Mouse (Mus musculus) liver, embryonic 16.5 days (tissue): ENCODE data around the gene Gm11213. TPM values are rescaled to one million over a fixed set of nuclear protein-coding genes. Genes with fewer than 3 reads are reported as not detected.

Source experiments
- ATAC-seq: fragments of 200-750 bp; cut with Nextera tagmentation; 2 replicates; pipeline ENCODE4 v1.8.0; 2017; ENCODE audit warnings: low read depth, mild to moderate bottlenecking, moderate number of reproducible peaks, moderate library complexity
- H3K27ac ChIP-seq: fragments of 300-500 bp; sonication (generic); 2 replicates; pipeline ENCODE4 v1.5.1; 2014; ENCODE audit warnings: mild to moderate bottlenecking, low read length
- H3K27me3 ChIP-seq: fragments of 300-500 bp; sonication (generic); 2 replicates; pipeline ENCODE4 v1.6.1; 2014; ENCODE audit warnings: low read depth, low read length, mixed read lengths; ENCODE audit not compliant: control insufficient read depth, insufficient read depth
- H3K36me3 ChIP-seq: fragments of 300-500 bp; sonication (generic); 2 replicates; pipeline ENCODE4 v1.6.1; 2014; ENCODE audit warnings: mild to moderate bottlenecking; ENCODE audit not compliant: control insufficient read depth, insufficient read depth
- H3K4me1 ChIP-seq: fragments of 300-500 bp; sonication (generic); 2 replicates; pipeline ENCODE4 v1.6.1; 2014; ENCODE audit warnings: low read depth, low read length, mixed read lengths; ENCODE audit not compliant: control insufficient read depth
- H3K4me2 ChIP-seq: fragments of 300-500 bp; sonication (generic); 2 replicates; pipeline ENCODE4 v1.6.1; 2014; ENCODE audit warnings: low read depth, low read length, mixed read lengths
- H3K4me3 ChIP-seq: fragments of 300-500 bp; sonication (generic); 2 replicates; pipeline ENCODE4 v1.5.1; 2014; ENCODE audit warnings: low read depth, mild to moderate bottlenecking, low read length
- H3K9ac ChIP-seq: fragments of 300-500 bp; sonication (generic); 2 replicates; pipeline ENCODE4 v1.6.1; 2014; ENCODE audit warnings: low read depth, low read length
- H3K9me3 ChIP-seq: fragments of 300-500 bp; sonication (generic); replicated peaks from 2 replicates; pipeline ENCODE4 v1.6.1; 2016; ENCODE audit warnings: low read length; ENCODE audit not compliant: control insufficient read depth
- WGBS: fragments of 180-500 bp; shearing (Covaris S2); extraction: QIAGEN DNeasy Blood & Tissue Kit; methylation state at CpG from one replicate; pipeline ENCODE4 v1.1.7; 2014; ENCODE audit not compliant: insufficient replicate concordance; 5-methylcytosine and 5-hydroxymethylcytosine counted together
- polyA plus RNA-seq: library from polyadenylated mRNA; unstranded; fragments of >200 nt; fragmentation: Nextera tagmentation; extraction: Ambion mirVana; gene quantifications from 2 replicates; pipeline ENCODE4 v1.2.1, GENCODE M21; 2015

Gm11213 gene
- not detected in 2 replicates for polyA plus RNA-seq

DNA sequence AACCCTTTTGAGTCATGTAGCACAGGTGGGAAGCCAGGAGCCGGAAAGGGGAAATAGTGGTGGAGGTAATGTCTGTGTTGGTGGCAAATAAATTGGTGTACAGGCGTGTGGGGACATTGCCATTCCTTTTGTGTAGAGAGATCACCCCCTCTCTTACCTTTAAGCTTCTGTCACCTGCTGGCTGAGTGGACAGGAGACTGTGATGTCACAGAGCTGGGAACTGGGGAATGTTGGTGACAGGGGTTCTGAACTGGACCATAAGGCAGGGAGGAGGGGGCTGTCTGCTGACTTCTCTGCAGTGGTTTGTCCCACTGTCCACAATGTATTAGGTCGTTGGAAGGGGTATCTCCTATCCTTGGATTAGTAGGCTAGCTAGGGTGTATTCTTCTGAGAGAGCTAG, at the start of gene Gm11213:
Gene Gm11213, minus strand, starts transcription at position 317 of the 400 bp plus-strand sequence.
- 41% methylated on average over 3 of the region's 3 CpGs for WGBS
- no peaks in the 10 kb centered on the region for H3K4me1 ChIP-seq
- ATAC-seq: no peak
- no peak within 1 kb of the TSS for H3K4me2 ChIP-seq
- no peak within 1 kb of the TSS for H3K9ac ChIP-seq
- no peak within 1 kb of the TSS for H3K27ac ChIP-seq
- no peak within 1 kb of the TSS for H3K4me3 ChIP-seq
- no peaks in the 10 kb centered on the region for H3K27me3 ChIP-seq
- H3K36me3 ChIP-seq: no peaks in the 10 kb centered on the region
- H3K9me3 ChIP-seq: no peaks in the 10 kb centered on the region

DNA sequence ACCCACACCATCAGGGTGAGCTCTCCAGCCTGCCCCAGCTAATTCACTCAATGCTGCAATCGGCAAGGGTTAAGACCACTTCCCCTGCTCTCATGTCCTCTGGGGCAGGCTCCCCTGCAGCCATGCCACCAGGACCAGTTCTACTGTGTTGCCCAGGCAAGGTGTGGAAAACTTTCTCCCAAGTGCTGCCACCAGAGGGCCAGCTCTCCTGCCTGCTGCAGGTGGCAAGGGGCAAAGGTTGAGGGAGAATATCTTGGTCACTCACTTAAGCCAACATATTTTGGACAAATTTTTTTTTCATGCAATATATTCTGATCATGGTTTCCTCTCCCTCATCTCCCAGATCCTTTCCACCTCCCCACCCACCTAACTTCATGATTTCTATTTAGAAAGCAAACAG, 49.3 kb upstream of the Gm11213 start:
- no peak overlapping the region for H3K4me3 ChIP-seq
- 48% methylated on average over 1 of the region's 1 CpGs for WGBS
- H3K36me3 ChIP-seq: no peaks in the 10 kb centered on the region
- no peak overlapping the region for H3K4me2 ChIP-seq
- ATAC-seq: no peak
- no peak overlapping the region for H3K9ac ChIP-seq
- no peak overlapping the region for H3K27ac ChIP-seq
- H3K27me3 ChIP-seq: no peaks in the 10 kb centered on the region
- H3K4me1 ChIP-seq: no peaks in the 10 kb centered on the region
- H3K9me3 ChIP-seq: no peaks in the 10 kb centered on the region

DNA sequence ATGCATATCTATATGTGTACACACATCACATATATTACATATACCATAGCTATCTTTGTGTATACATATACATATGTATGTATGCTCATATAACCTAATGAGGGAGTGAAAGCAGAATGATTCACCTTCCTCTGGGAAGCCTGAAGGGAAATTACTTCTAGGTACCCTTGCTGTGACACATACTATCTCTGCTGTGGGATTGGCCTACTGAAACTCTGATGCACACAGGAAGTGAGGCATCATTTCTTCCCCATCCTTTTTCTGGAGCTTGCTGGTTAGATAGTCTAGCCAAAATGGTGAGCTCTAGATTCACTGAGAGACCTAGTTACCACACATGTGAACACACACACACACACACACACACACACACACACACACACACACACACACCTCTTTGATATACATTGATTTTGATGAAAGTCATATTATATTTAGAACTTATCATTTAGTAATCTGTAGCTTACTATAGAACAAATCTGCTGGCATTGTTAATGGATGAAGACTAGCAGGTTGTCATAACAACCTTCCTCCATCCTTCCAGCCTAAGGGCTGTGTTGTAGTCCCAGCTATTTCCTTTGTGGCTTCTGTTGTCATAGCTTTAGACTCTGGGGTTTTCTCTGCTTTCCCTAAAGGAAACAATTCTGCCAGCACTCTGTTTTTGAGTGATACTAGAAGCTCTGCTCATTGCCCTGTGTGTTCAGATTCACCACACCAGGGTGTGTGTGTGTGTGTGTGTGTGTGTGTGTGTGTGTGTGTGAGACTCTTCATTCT, 39.1 kb upstream of the Gm11213 start:
- no peak overlapping the region for H3K4me2 ChIP-seq
- no peaks in the 10 kb centered on the region for H3K4me1 ChIP-seq
- ATAC-seq: no peak
- no peaks in the 10 kb centered on the region for H3K9me3 ChIP-seq
- H3K9ac ChIP-seq: no peak overlapping the region
- no peaks in the 10 kb centered on the region for H3K36me3 ChIP-seq
- no peaks in the 10 kb centered on the region for H3K27me3 ChIP-seq
- no peak overlapping the region for H3K4me3 ChIP-seq
- no peak overlapping the region for H3K27ac ChIP-seq

DNA sequence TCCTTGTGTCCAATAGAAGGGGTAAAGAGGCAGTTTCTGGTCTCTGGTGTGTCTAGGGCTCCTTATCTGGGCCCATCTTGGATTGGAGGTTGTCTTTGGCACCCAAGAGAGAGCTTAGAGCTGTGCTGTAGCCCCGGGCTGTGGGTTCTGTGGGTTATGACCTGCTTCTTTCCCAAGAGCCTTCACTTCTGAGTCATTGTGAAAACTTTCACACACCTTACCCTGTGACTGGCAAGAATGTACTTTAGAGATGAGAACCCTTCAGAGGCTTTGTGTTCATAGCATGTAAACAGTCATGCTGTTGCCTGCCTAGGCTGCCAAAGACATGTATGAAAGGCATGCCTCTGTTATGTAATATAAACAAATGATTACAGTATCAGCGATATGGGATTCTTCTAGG, 34.8 kb upstream of the Gm11213 start:
- H3K27ac ChIP-seq: no peak overlapping the region
- H3K9me3 ChIP-seq: no peaks in the 10 kb centered on the region
- ATAC-seq: no peak
- no peaks in the 10 kb centered on the region for H3K36me3 ChIP-seq
- 41% methylated on average over 2 of the region's 2 CpGs for WGBS
- no peaks in the 10 kb centered on the region for H3K27me3 ChIP-seq
- H3K9ac ChIP-seq: no peak overlapping the region
- no peak overlapping the region for H3K4me3 ChIP-seq
- H3K4me1 ChIP-seq: no peaks in the 10 kb centered on the region
- H3K4me2 ChIP-seq: no peak overlapping the region

DNA sequence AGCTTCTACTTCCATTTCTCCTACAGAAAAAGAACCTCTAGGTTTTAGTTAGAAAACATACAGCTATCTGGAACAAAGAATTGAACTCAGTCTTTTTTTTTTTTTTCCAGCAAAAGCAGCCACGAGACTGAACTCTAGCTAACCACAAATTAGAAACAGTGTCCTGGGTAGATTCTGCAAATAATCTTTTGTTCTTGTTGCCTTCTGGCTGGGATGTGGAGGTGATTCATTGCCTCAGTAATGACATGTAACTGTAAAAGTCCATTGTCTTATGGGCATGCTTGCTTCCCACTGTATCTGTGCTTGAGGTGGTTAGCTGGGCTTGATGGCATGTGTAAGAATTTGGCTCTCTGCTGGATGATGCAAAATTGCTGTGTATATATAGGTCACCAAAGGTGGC, 33.5 kb upstream of the Gm11213 start:
- ATAC-seq: no peak
- Histone ChIP-seq H3K27me3 (no peaks in the 10 kb centered on the region), H3K4me2 (no peak overlapping the region), H3K4me1 (no peaks in the 10 kb centered on the region), H3K36me3 (no peaks in the 10 kb centered on the region), H3K9me3 (no peaks in the 10 kb centered on the region), H3K9ac (no peak overlapping the region), H3K27ac (no peak overlapping the region), H3K4me3 (no peak overlapping the region)
- 13% methylated on average over 1 of the region's 1 CpGs for WGBS

DNA sequence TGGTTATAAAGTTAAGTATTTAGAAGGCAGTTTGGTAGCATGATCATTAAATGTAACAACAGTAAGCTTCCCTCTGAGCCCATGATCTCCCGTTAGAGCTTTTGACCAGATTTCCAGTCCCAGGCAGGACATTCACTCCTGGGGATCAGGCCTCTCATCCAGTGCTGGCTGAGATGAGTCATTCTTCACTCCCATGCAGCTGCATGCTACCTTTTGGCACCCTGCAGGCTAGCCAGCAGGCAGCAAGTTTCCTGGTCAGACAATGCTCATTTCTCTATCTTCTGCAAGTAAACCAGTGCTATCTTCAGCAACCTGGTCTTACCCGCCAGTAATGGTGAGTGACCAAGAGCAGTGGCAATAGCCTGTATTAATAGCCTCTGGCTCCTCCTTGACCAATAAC, 28.1 kb upstream of the Gm11213 start:
- 68% methylated on average over 2 of the region's 2 CpGs for WGBS
- no peak overlapping the region for H3K4me2 ChIP-seq
- H3K9ac ChIP-seq: no peak overlapping the region
- no peaks in the 10 kb centered on the region for H3K9me3 ChIP-seq
- no peak overlapping the region for H3K27ac ChIP-seq
- ATAC-seq: no peak
- no peaks in the 10 kb centered on the region for H3K36me3 ChIP-seq
- no peaks in the 10 kb centered on the region for H3K4me1 ChIP-seq
- H3K4me3 ChIP-seq: no peak overlapping the region
- no peaks in the 10 kb centered on the region for H3K27me3 ChIP-seq

DNA sequence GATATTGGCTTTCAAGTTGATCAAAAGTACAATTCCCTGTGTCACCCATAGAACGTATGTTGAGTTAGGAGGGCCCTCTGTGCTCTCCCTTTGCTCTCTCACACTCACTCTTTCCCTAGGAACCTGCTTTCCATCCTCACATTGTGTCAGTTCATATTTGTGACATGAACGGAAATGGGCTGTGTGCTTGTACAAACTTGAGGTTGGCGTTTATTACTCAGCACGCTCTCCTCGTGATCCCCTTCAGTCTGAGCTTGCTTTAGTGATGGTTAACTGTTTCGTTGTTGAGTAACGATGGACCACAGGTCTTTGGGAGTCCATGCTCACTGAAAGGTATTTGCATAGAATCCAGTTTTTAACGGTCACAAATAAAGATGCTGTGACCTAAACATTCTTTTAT, 22.1 kb upstream of the Gm11213 start:
- Histone ChIP-seq H3K27ac (no peak overlapping the region), H3K9ac (no peak overlapping the region), H3K9me3 (no peaks in the 10 kb centered on the region), H3K27me3 (no peaks in the 10 kb centered on the region), H3K4me3 (no peak overlapping the region), H3K4me2 (no peak overlapping the region), H3K36me3 (no peaks in the 10 kb centered on the region), H3K4me1 (no peaks in the 10 kb centered on the region)
- ATAC-seq: no peak
- whole genome bisulfite sequencing: 56% methylated on average over 8 of the region's 8 CpGs

DNA sequence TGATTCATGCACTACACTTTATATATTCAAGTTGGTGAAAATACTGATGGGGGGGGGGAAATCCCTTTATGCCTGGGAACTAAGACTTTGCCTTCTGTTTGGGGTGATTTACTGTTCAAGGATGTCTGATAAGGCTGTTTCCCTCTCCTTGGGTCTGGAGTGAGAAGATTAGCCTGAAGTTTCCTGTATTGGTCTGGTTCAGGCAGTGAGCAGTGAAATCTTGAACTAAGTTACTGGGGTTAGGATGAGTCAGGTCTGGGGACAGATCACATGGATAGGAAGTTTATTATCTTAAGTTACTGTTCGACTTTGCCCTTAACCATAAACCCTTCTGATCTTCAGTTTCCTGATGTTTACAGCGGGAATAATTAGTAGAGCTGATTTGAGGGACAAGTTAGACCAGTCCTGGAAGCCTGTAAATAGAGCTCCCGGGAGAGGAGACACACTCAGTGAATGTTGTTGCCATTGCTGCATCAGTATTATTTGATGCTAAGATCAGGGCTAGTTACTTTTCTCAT, 20.6 kb upstream of the Gm11213 start:
- Histone ChIP-seq H3K9ac (no peak overlapping the region), H3K4me3 (no peak overlapping the region), H3K27ac (no peak overlapping the region), H3K27me3 (no peaks in the 10 kb centered on the region), H3K9me3 (no peaks in the 10 kb centered on the region), H3K4me1 (no peaks in the 10 kb centered on the region), H3K4me2 (no peak overlapping the region), H3K36me3 (no peaks in the 10 kb centered on the region)
- 13% methylated on average over 3 of the region's 3 CpGs for WGBS
- 0 out of 2 replicates have a peak, but pooled peaks have one; percentile 19 for ATAC-seq

DNA sequence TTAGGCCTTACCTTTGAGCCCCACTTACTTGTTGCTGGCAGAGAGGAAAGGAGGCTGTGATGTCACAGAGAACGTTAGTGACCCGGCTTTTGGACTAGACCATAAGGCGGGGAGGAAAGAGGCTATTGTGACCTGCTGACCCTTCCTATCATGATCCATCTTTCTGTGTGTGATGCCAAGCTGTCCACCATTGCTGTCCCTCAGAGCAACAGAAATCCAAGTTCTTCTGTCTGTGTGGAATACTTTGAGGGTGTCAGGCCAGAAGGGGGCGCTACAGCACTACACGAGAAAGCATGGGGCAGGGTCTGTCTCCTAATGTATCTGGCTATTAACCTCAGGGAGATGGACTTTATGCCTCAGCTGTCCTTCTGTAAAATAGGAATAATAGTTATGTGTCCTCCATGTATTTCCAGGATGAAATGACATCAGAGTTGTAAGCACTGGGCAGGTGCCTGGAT, 17.3 kb upstream of the Gm11213 start, which contains the start of gene Tex48:
Gene Tex48, minus strand, starts transcription at position 51 of the 458 bp plus-strand sequence.
- Histone ChIP-seq H3K27ac (no peak within 1 kb of the TSS), H3K4me1 (no peaks in the 10 kb centered on the region), H3K9me3 (no peaks in the 10 kb centered on the region), H3K4me3 (no peak within 1 kb of the TSS), H3K4me2 (no peak within 1 kb of the TSS), H3K27me3 (no peaks in the 10 kb centered on the region), H3K36me3 (no peaks in the 10 kb centered on the region), H3K9ac (no peak within 1 kb of the TSS)
- no peak for ATAC-seq
- WGBS: 39% methylated on average over 5 of the region's 5 CpGs
